ENCODE assay signal across 9 mouse cellular contexts in genomic region chr11:103140763-103141100, GRCm38 (mm10). TPM values are rescaled to one million over a fixed set of nuclear protein-coding genes. Genes with fewer than 3 reads are reported as not detected.
DNase-seq lines count a peak whose midpoint lies in the region; ATAC-seq and TF ChIP-seq lines count a peak whose summit lies in the region.
"Had no signal": no experiment of that assay in that cellular context is flagged by ENCODE, and none has a peak within 500 bp of the region (broad histone marks: within the 10 kb centered on the region; RNA-seq: fewer than 3 reads in every experiment).

No protein-coding gene starts in this region.

- H3K36me3 ChIP-seq in heart, embryonic 16.5 days (ENCODE audit: control insufficient read depth, insufficient read depth), result no peaks in the 10 kb centered on the region
- H3K36me3 ChIP-seq in limb, embryonic 14.5 days (ENCODE audit: control insufficient read depth, insufficient read depth, low read length), result peaks cover 21% of the 10 kb centered on the region
- no peaks in the 10 kb centered on the region for H3K36me3 ChIP-seq in small intestine, adult 2 months (ENCODE audit: control insufficient read depth, insufficient read depth, low read length)

- H3K9ac ChIP-seq in heart, embryonic 16.5 days (ENCODE audit: low read length), result peak overlapping the region; percentile 54
- no peak overlapping the region for H3K9ac ChIP-seq in limb, embryonic 14.5 days (ENCODE audit: low read depth, low read length, severe bottlenecking)
- H3K9ac ChIP-seq: forebrain, embryonic 15.5 days; liver, embryonic 14.5 days had no signal

- no peaks in the 10 kb centered on the region for H3K9me3 ChIP-seq in heart, embryonic 16.5 days (replicated peaks; ENCODE audit: control insufficient read depth, low read length)
- no peaks in the 10 kb centered on the region for H3K9me3 ChIP-seq in limb, embryonic 14.5 days (ENCODE audit: control insufficient read depth, low read length)
- H3K9me3 ChIP-seq: forebrain, embryonic 15.5 days had no signal

- H3K27me3 ChIP-seq in heart, embryonic 16.5 days (ENCODE audit: control insufficient read depth, insufficient read depth, low read length), result no peaks in the 10 kb centered on the region
- H3K27me3 ChIP-seq in limb, embryonic 14.5 days (ENCODE audit: control insufficient read depth, insufficient read depth, low read length), result no peaks in the 10 kb centered on the region
- H3K27me3 ChIP-seq in small intestine, adult 2 months (ENCODE audit: control insufficient read depth, insufficient read depth, low read length), result no peaks in the 10 kb centered on the region
- H3K27me3 ChIP-seq: forebrain, embryonic 15.5 days had no signal

- H3K4me3 ChIP-seq in heart, embryonic 16.5 days (ENCODE audit: low read length), result no peak overlapping the region
- H3K4me3 ChIP-seq in limb, embryonic 14.5 days (replicated peaks; ENCODE audit: low read length), result no peak overlapping the region
- no peak overlapping the region for H3K4me3 ChIP-seq in small intestine, adult 2 months (ENCODE audit: low read depth, low read length)
- H3K4me3 ChIP-seq: forebrain, embryonic 15.5 days had no signal

- 47% methylated on average over 6 of the region's 6 CpGs for WGBS in heart, embryonic 16.5 days
- WGBS in limb, embryonic 14.5 days, result 57% methylated on average over 6 of the region's 6 CpGs
- 10% methylated on average over 6 of the region's 6 CpGs for WGBS in small intestine, adult 2 months

- no peak for TF ChIP-seq POLR2A in limb, embryonic 14.5 days (IDR thresholded peaks at IDR 0.05; ENCODE audit: borderline replicate concordance, extremely low read depth, insufficient read depth, insufficient read length)
- no peak for TF ChIP-seq POLR2A in small intestine, adult 2 months (IDR thresholded peaks at IDR 0.05; ENCODE audit: low read depth, low read length)

- H3K4me2 ChIP-seq in heart, embryonic 16.5 days (ENCODE audit: low read depth, low read length), result no peak overlapping the region
- H3K4me2 ChIP-seq in limb, embryonic 14.5 days (replicated peaks; ENCODE audit: low read depth, low read length, severe bottlenecking), result no peak overlapping the region
- H3K4me2 ChIP-seq: forebrain, embryonic 15.5 days had no signal

- peaks cover 36% of the 10 kb centered on the region for H3K4me1 ChIP-seq in heart, embryonic 16.5 days (ENCODE audit: control insufficient read depth, insufficient read depth, low read length)
- H3K4me1 ChIP-seq in limb, embryonic 14.5 days (ENCODE audit: control insufficient read depth, insufficient read depth, low read length), result peaks cover 28% of the 10 kb centered on the region
- H3K4me1 ChIP-seq in small intestine, adult 2 months (ENCODE audit: control insufficient read depth, insufficient read depth, insufficient read length, low read length), result peaks cover 32% of the 10 kb centered on the region

- ATAC-seq in heart, embryonic 16.5 days (replicated peaks; ENCODE audit: extremely low read depth, insufficient read depth, low FRiP score), result no peak
- no peak for ATAC-seq in limb, embryonic 14.5 days (ENCODE audit: low FRiP score, low read depth)
- ATAC-seq: forebrain, embryonic 15.5 days had no signal

- peak; percentile 44 to 62 for DNase-seq in lung, adult 18-20 months
- no peak for DNase-seq in lung, postnatal 4 days
- no peak for DNase-seq in limb, embryonic 14.5 days (ENCODE audit: low spot score)
- no peak for DNase-seq in right cerebral cortex, postnatal 10 days (ENCODE audit: low spot score in 2 of 2)
- DNase-seq in kidney, postnatal 4 days, result no peak

- TF ChIP-seq CTCF in small intestine, adult 2 months (IDR thresholded peaks at IDR 0.05; ENCODE audit: extremely low read depth, insufficient read length, insufficient replicate concordance, low read depth, low read length), result no peak

- H3K27ac ChIP-seq in heart, embryonic 16.5 days (ENCODE audit: low read length), result peak overlapping the region; percentile 83
- peak overlapping the region; percentile 67 for H3K27ac ChIP-seq in limb, embryonic 14.5 days (replicated peaks; ENCODE audit: low read depth, low read length)
- H3K27ac ChIP-seq in small intestine, adult 2 months (ENCODE audit: insufficient read depth, low read depth, low read length), result peak overlapping the region; percentile 95
- H3K27ac ChIP-seq: liver, embryonic 14.5 days had no signal

RNA-seq across cellular contexts. Expression of gene Hexim2, which starts 8.5 kb away (rescaled TPM):
- polyA plus RNA-seq in heart, embryonic 16.5 days (2015; fragmentation: Nextera tagmentation; extraction: Ambion mirVana), result 6.1 and 7.4 TPM in 2 replicates
- 9.4 and 10.8 TPM in 2 replicates for polyA plus RNA-seq in limb, embryonic 14.5 days (2012; rRNA removed)
- polyA plus RNA-seq in limb, embryonic 14.5 days (2014; fragmentation: Nextera tagmentation; extraction: Ambion mirVana), result 8.6 and 11.1 TPM in 2 replicates
- 0.86 and 2.2 TPM in 2 replicates for polyA plus RNA-seq in small intestine, adult 2 months (2012; rRNA removed)

RNA-seq across cellular contexts. Expression of gene Hexim1, which starts 24.7 kb away (rescaled TPM):
- polyA plus RNA-seq in heart, embryonic 16.5 days (2015; fragmentation: Nextera tagmentation; extraction: Ambion mirVana), result 2.9 TPM in 2 replicates
- 17.7 and 21.1 TPM in 2 replicates for polyA plus RNA-seq in limb, embryonic 14.5 days (2012; rRNA removed)
- 7.5 and 8.4 TPM in 2 replicates for polyA plus RNA-seq in limb, embryonic 14.5 days (2014; fragmentation: Nextera tagmentation; extraction: Ambion mirVana)
- polyA plus RNA-seq in small intestine, adult 2 months (2012; rRNA removed), result 4.3 and 11.4 TPM in 2 replicates

RNA-seq across cellular contexts. Expression of gene Fmnl1, which starts 30.2 kb away (rescaled TPM):
- 4.0 and 7.6 TPM in 2 replicates for polyA plus RNA-seq in heart, embryonic 16.5 days (2015; fragmentation: Nextera tagmentation; extraction: Ambion mirVana)
- polyA plus RNA-seq in limb, embryonic 14.5 days (2012; rRNA removed), result 3.7 and 3.8 TPM in 2 replicates
- polyA plus RNA-seq in limb, embryonic 14.5 days (2014; fragmentation: Nextera tagmentation; extraction: Ambion mirVana), result 2.5 and 2.6 TPM in 2 replicates
- polyA plus RNA-seq in small intestine, adult 2 months (2012; rRNA removed), result 7.1 and 8.4 TPM in 2 replicates

RNA-seq across cellular contexts. Expression of gene Acbd4, which starts 39.2 kb away (rescaled TPM):
- polyA plus RNA-seq in heart, embryonic 16.5 days (2015; fragmentation: Nextera tagmentation; extraction: Ambion mirVana), result 21.5 and 21.8 TPM in 2 replicates
- 11.2 and 14.2 TPM in 2 replicates for polyA plus RNA-seq in limb, embryonic 14.5 days (2012; rRNA removed)
- polyA plus RNA-seq in limb, embryonic 14.5 days (2014; fragmentation: Nextera tagmentation; extraction: Ambion mirVana), result 20.2 and 25.2 TPM in 2 replicates
- 89.3 and 234 TPM in 2 replicates for polyA plus RNA-seq in small intestine, adult 2 months (2012; rRNA removed)

RNA-seq across cellular contexts. Expression of gene Plcd3, which starts 39.3 kb away (rescaled TPM):
- 13.6 and 17.0 TPM in 2 replicates for polyA plus RNA-seq in heart, embryonic 16.5 days (2015; fragmentation: Nextera tagmentation; extraction: Ambion mirVana)
- 10.3 and 13.2 TPM in 2 replicates for polyA plus RNA-seq in limb, embryonic 14.5 days (2012; rRNA removed)
- polyA plus RNA-seq in limb, embryonic 14.5 days (2014; fragmentation: Nextera tagmentation; extraction: Ambion mirVana), result 3.8 and 4.9 TPM in 2 replicates
- polyA plus RNA-seq in small intestine, adult 2 months (2012; rRNA removed), result 3.1 and 4.8 TPM in 2 replicates

Comparison
In these comparisons a context has a peak if more than half of its experiments do, and no peak if none do; other contexts are left out.
1. DNase-seq: peak in lung, adult 18-20 months (2 of 2); none in lung, postnatal 4 days (0 of 2), limb, embryonic 14.5 days (single experiment), right cerebral cortex, postnatal 10 days (0 of 2) and kidney, postnatal 4 days (0 of 2).
2. Peak in every context shown above with its lines, with median percentiles within 50 percentile points of each other: H3K27ac ChIP-seq.